Mouse (Mus musculus) G1E (cell line): ENCODE measurements at regions not wholly inside any gene's neighbourhood (a gene's known extent, or its start where the extent isn't known, plus 50 kb on each side); places are given as distances from the start of the nearest gene placed in this dataset.

Experiments used
- ATAC-seq: 2 replicates; pipeline ENCODE4 v1.8.0; 2016; ENCODE audit warnings: mild to moderate bottlenecking; ENCODE audit not compliant: insufficient number of reproducible peaks, poor library complexity, low FRiP score, severe bottlenecking; ENCODE audit errors: extremely low read depth
- DNase-seq: peaks from one replicate; pipeline ENCODE4 v3.0.0; 2012; ENCODE audit warnings: low spot score
- H3K27me3 ChIP-seq: 2 replicates; pipeline ENCODE4 v1.6.1; 2012; ENCODE audit warnings: mild to moderate bottlenecking, low read length, inconsistent platforms; ENCODE audit not compliant: insufficient read depth
- H3K36me3 ChIP-seq: replicated peaks from 2 replicates; pipeline ENCODE3; 2012; ENCODE audit warnings: mild to moderate bottlenecking, inconsistent platforms
- H3K4me1 ChIP-seq: 2 replicates; pipeline ENCODE4 v1.6.1; 2012; ENCODE audit warnings: low read depth, low read length, inconsistent platforms, mixed read lengths; ENCODE audit not compliant: insufficient read depth
- H3K4me3 ChIP-seq: 2 replicates; pipeline ENCODE4 v1.5.1; 2012; ENCODE audit warnings: low read depth, mild to moderate bottlenecking, inconsistent platforms, low read length, moderate library complexity, mixed read lengths
- H3K9me3 ChIP-seq: replicated peaks from 2 replicates; pipeline ENCODE4 v1.6.1; 2012; ENCODE audit warnings: inconsistent platforms
- CTCF ChIP-seq: IDR thresholded peaks from 2 replicates; pipeline ENCODE4 v1.5.1; 2012; ENCODE audit warnings: low read depth, low read length, inconsistent platforms, mixed read lengths
- GATA1 ChIP-seq: IDR thresholded peaks from 2 replicates; pipeline ENCODE4 v1.6.1; 2012; ENCODE audit warnings: borderline replicate concordance, low read length, inconsistent platforms, mixed read lengths
- GATA2 ChIP-seq: IDR thresholded peaks from 2 replicates; pipeline ENCODE4 v1.6.1; 2012; ENCODE audit warnings: low read depth, low read length, inconsistent platforms, borderline replicate concordance
- POLR2AphosphoS5 ChIP-seq: IDR thresholded peaks from 2 replicates; pipeline ENCODE4 v1.6.1; 2012; ENCODE audit warnings: low read depth, low read length, inconsistent platforms; ENCODE audit not compliant: insufficient replicate concordance
- TAL1 ChIP-seq: conservative IDR thresholded peaks from 2 replicates; pipeline ENCODE4 v1.6.1; 2012; ENCODE audit warnings: low read depth, low read length, inconsistent platforms, mixed read lengths

DNA sequence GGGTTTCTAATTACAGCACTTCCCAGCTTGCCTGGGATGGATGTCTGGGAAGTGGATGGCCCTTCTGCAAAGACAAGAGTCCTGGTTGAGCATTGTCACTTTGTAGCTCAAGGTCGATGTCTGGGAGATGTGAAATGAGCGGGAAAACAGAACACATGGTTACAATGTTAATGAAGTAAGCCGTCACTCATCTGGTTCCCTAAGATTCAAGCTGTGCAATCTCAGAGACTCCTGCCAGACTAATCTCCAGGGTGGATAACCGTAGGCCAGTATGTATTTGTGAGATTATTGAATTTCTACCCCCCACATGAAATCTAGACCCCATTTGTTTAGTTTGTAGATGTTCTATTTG is 122.5 kb upstream of the Shb start:
- Histone ChIP-seq H3K4me3 (no peak overlapping the region), H3K9me3 (no peaks in the 10 kb centered on the region), H3K36me3 (no peaks in the 10 kb centered on the region), H3K4me1 (no peaks in the 10 kb centered on the region), H3K27me3 (no peaks in the 10 kb centered on the region; the same call in none of the 2 replicates)
- DNase-seq = no peak
- ATAC-seq = no peak
- TF ChIP-seq TAL1 (no peak), POLR2AphosphoS5 (no peak), CTCF (no peak), GATA2 (no peak), GATA1 (no peak)

DNA sequence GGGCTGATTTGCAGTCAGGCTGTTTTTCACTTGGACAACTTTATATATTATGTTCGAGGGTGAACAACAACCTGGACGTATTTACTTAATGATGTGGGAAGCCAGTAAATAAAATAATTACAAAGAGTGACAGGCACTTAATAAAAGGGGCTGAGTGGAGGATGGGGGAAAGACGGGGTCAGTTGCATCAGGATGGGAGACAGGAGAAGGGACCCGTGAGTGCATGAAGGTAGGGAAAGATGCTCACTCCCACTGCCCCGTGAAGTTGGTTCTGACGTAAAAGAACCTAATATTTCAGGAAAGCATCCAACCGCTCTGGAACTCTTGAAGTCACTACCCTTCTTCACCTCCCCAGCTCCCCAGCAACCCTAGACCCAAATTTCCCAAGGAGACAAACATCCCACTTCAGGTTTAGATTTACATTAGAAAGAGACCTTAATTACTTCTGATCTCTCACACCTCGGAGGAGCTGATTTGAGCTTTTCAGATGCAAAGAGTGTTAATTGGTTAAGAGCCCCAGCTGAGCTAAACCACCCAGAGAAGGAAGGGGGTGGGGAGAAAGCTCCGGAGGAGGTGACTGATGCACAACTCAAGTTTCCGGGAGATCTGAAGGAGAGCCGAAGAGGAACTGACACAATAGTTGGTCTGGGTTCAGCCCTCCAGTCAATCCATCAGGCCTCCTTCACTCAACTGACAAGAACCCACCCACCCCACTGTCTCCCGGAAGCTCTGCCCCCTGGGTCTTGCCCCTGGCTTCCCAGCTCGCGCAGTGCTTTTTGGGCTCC is 121.9 kb upstream of the Shb start:
- Histone ChIP-seq H3K9me3 (no peaks in the 10 kb centered on the region), H3K4me1 (no peaks in the 10 kb centered on the region), H3K4me3 (no peak overlapping the region), H3K27me3 (no peaks in the 10 kb centered on the region; the same call in none of the 2 replicates), H3K36me3 (no peaks in the 10 kb centered on the region)
- TF ChIP-seq POLR2AphosphoS5 = no peak
- TF ChIP-seq GATA1 = no peak
- TF ChIP-seq TAL1 = no peak
- no peak for TF ChIP-seq CTCF
- TF ChIP-seq GATA2 = no peak
- DNase-seq (no peak), ATAC-seq (no peak)

DNA sequence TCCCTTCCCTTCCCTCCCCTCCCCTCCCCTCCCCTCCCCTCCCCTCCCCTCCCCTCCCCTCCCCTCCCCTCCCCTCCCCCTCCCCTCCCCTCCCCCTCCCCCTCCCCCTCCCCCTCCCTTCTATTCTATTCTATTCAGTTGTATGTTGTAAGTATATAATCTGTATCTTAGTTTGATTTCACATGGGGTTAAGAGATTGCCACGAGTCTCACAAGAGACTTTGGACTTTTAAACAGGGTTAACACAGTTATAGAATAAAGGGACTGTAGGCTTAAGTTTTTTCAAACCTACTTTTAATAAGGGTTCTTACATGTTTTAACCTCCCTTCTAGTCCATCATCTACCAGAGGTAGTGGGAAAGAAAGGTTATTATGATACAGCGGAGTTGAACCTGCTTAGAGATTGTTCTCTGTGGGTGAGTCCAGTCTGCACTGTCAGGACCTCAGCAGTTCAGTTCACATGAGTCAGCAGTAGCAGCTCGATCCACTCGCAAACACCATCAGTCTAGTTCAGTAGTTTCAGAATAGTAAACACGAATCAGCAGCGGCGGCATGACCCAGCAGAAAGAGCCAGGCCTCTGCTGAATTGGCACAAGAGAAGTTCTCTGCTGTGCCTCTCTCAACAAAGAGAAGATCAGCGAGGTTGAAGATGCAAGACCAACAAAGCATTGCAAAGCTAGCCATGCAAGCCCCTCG is 116.8 kb upstream of the Shb start:
- ATAC-seq (no peak), DNase-seq (no peak)
- Histone ChIP-seq H3K9me3 (no peaks in the 10 kb centered on the region), H3K4me3 (no peak overlapping the region), H3K27me3 (peaks cover 4% of the 10 kb centered on the region; the same call in 1 of the 2 replicates), H3K36me3 (no peaks in the 10 kb centered on the region), H3K4me1 (no peaks in the 10 kb centered on the region)
- TF ChIP-seq CTCF = no peak
- no peak for TF ChIP-seq POLR2AphosphoS5
- TF ChIP-seq TAL1 = no peak
- no peak for TF ChIP-seq GATA2
- no peak for TF ChIP-seq GATA1

DNA sequence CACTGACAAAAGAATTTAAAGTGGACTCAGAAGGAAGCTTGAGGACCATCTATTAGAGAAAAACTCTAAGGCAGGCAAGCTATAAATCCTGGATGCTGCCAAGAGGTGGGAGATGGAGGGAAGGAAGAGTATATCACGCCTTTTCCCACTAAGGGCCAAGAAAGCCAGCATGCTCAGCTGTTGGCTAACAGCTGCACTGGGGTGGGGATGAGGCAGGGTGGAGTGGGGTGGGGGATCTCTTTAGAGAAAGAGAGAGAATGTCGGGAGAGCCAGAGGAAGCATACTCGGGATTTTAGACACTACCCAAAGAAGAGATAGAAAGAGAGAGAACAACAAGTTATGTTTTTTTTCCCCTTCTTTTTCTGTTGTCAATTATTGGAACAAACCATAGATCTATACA is 115.2 kb upstream of the Shb start:
- H3K4me1 ChIP-seq = no peaks in the 10 kb centered on the region
- H3K4me3 ChIP-seq = no peak overlapping the region
- ATAC-seq (no peak), DNase-seq (no peak)
- peaks cover 4% of the 10 kb centered on the region; the same call in 1 of the 2 replicates for H3K27me3 ChIP-seq
- H3K36me3 ChIP-seq = no peaks in the 10 kb centered on the region
- no peaks in the 10 kb centered on the region for H3K9me3 ChIP-seq
- TF ChIP-seq GATA2 (no peak), CTCF (no peak), TAL1 (no peak), GATA1 (no peak), POLR2AphosphoS5 (no peak)

DNA sequence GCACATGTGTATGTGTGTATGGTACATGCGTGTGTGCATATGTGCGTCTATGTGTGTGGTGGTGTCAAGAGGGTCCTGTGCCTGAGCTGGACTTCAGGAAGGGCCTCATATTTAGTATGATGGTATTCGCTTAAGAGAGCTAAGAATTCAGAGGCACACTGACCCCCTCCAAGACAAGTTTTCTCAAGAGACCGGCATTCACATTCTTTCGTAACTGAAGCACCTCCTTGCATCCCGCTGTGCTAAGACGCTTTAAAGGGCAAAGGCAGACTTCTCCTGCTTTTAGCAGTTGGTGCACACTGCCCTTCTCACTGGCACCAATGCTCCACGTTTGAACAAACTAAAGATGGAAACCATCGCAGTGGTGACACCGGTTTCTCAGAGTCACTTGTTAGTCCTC is 110.3 kb upstream of the Shb start:
- H3K4me3 ChIP-seq = no peak overlapping the region
- ATAC-seq = no peak
- no peak for TF ChIP-seq POLR2AphosphoS5
- TF ChIP-seq CTCF = no peak
- no peak for TF ChIP-seq GATA1

DNA sequence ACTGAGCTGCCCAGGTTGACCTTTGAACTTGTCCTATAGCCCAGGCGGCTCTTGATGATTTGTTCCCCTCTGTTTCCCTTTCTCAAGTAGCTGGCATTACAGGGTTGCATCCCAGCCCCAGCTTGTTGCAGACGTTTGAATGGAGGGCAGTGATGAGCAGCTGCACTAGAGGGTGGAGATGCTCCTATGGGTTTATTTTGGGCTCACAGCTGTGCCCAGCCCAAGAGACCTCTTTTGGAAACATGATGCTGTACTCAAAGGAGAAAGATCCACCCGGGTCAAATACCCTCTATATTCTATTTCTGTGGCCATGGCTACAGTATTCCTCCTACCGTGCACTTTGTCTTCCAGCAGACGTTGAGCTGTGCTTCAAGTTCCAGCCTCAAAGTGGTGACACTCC is 109.0 kb upstream of the Shb start:
- Histone ChIP-seq H3K4me3 (no peak overlapping the region), H3K4me1 (no peaks in the 10 kb centered on the region), H3K27me3 (no peaks in the 10 kb centered on the region; the same call in 1 of the 2 replicates), H3K36me3 (no peaks in the 10 kb centered on the region), H3K9me3 (no peaks in the 10 kb centered on the region; the same call in 1 of the 2 replicates)
- no peak for ATAC-seq
- DNase-seq = no peak
- TF ChIP-seq GATA1 (no peak), CTCF (no peak), POLR2AphosphoS5 (no peak), GATA2 (no peak), TAL1 (no peak)

More for the DNA sequence above, 110.3 kb upstream of the Shb start:
- H3K9me3 ChIP-seq = no peaks in the 10 kb centered on the region
- H3K4me1 ChIP-seq = no peaks in the 10 kb centered on the region
- no peak for DNase-seq
- H3K27me3 ChIP-seq = peaks cover 4% of the 10 kb centered on the region; the same call in 1 of the 2 replicates
- no peaks in the 10 kb centered on the region for H3K36me3 ChIP-seq
